Mouse (Mus musculus): ENCODE measurements around the gene Txlnb. TPM values are rescaled to one million over a fixed set of nuclear protein-coding genes. Genes with fewer than 3 reads are reported as not detected.
A peak's percentile ranks its signal among the peaks of the same experiment; 100 is the strongest.
"Not testable (repeated sequence)": the region's sequence is repeated elsewhere in the genome, so short reads cannot be mapped to it uniquely, and the experiment has no call there.

Txlnb gene
- total RNA-seq (2021) = under 1 TPM; 0.34 to 0.39 TPM

GRCm38 (mm10) chr10:17795767-17796631, at the start of gene Txlnb:
Txlnb (plus strand) TSS chr10:17796226.
- peak; percentile 59 to 85 for DNase-seq (ENCODE audit: low spot score in 2 of 2)
- intact Hi-C loops (cut with DNase I) = loop anchor here (5.0 kb wide), 1 partner anchor 41 kb away; no protein-coding TSS in a partner anchor

- intact Hi-C loops (cut with DNase I) = no loop called here
- no peak for DNase-seq (ENCODE audit: low spot score in 2 of 2)
Measured at GRCm38 (mm10) chr10:17752478-17752877, 43.5 kb upstream of the Txlnb start.

- intact Hi-C loops (cut with DNase I) = no loop called here
- no peak for DNase-seq (ENCODE audit: low spot score in 2 of 2)
Measured at GRCm38 (mm10) chr10:17759772-17760171, 36.3 kb upstream of the Txlnb start.

GRCm38 (mm10) chr10:17760750-17761613, 35.0 kb upstream of the Txlnb start:
- no peak for DNase-seq (ENCODE audit: low spot score in 2 of 2)
- intact Hi-C loops (cut with DNase I) = no loop called here

GRCm38 (mm10) chr10:17761652-17762051, 34.4 kb upstream of the Txlnb start:
- intact Hi-C loops (cut with DNase I) = no loop called here
- DNase-seq (ENCODE audit: low spot score in 2 of 2) = no peak

GRCm38 (mm10) chr10:17762946-17763345, 33.1 kb upstream of the Txlnb start:
- intact Hi-C loops (cut with DNase I) = no loop called here
- no peak for DNase-seq (ENCODE audit: low spot score in 2 of 2)

GRCm38 (mm10) chr10:17769856-17770255, 26.2 kb upstream of the Txlnb start:
- no peak for DNase-seq (ENCODE audit: low spot score in 2 of 2)
- intact Hi-C loops (cut with DNase I) = no loop called here

GRCm38 (mm10) chr10:17772364-17772763, 23.7 kb upstream of the Txlnb start:
- intact Hi-C loops (cut with DNase I) = no loop called here
- DNase-seq (ENCODE audit: low spot score in 2 of 2) = no peak

- no peak for DNase-seq (ENCODE audit: low spot score in 2 of 2)
- intact Hi-C loops (cut with DNase I) = no loop called here
Measured at GRCm38 (mm10) chr10:17774366-17774765, 21.7 kb upstream of the Txlnb start.

- intact Hi-C loops (cut with DNase I) = no loop called here
- DNase-seq (ENCODE audit: low spot score in 2 of 2) = no peak
Measured at GRCm38 (mm10) chr10:17775079-17775478, 20.9 kb upstream of the Txlnb start.

GRCm38 (mm10) chr10:17776684-17777083, 19.3 kb upstream of the Txlnb start:
- intact Hi-C loops (cut with DNase I) = not testable (repeated sequence)

GRCm38 (mm10) chr10:17786771-17787170, 9.3 kb upstream of the Txlnb start:
- DNase-seq (ENCODE audit: low spot score in 2 of 2) = no peak
- intact Hi-C loops (cut with DNase I) = no loop called here

More at GRCm38 (mm10) chr10:17776684-17777083, 19.3 kb upstream of the Txlnb start:
- DNase-seq (ENCODE audit: low spot score in 2 of 2) = not testable (repeated sequence)

GRCm38 (mm10) chr10:17787938-17788337, 8.1 kb upstream of the Txlnb start:
- no peak for DNase-seq (ENCODE audit: low spot score in 2 of 2)
- intact Hi-C loops (cut with DNase I) = no loop called here

GRCm38 (mm10) chr10:17788347-17788746, 7.7 kb upstream of the Txlnb start:
- intact Hi-C loops (cut with DNase I) = no loop called here

GRCm38 (mm10) chr10:17793926-17794325, 2.1 kb upstream of the Txlnb start:
- intact Hi-C loops (cut with DNase I) = no loop called here
- DNase-seq (ENCODE audit: low spot score in 2 of 2) = no peak

More at GRCm38 (mm10) chr10:17788347-17788746, 7.7 kb upstream of the Txlnb start:
- DNase-seq (ENCODE audit: low spot score in 2 of 2) = no peak

- DNase-seq (ENCODE audit: low spot score in 2 of 2) = no peak
Measured at GRCm38 (mm10) chr10:17794443-17794842, 1.6 kb upstream of the Txlnb start.

GRCm38 (mm10) chr10:17795227-17795626, 799 bp upstream of the Txlnb start:
- intact Hi-C loops (cut with DNase I) = loop anchor here (5.0 kb wide), 1 partner anchor 42 kb away; no protein-coding TSS in a partner anchor
- no peak for DNase-seq (ENCODE audit: low spot score in 2 of 2)

More at GRCm38 (mm10) chr10:17794443-17794842, 1.6 kb upstream of the Txlnb start:
- intact Hi-C loops (cut with DNase I) = no loop called here

GRCm38 (mm10) chr10:17796846-17797631, 1.0 kb downstream of the Txlnb start:
- DNase-seq (ENCODE audit: low spot score in 2 of 2) = no peak
- intact Hi-C loops (cut with DNase I) = loop anchor here (5.0 kb wide), 1 partner anchor 40 kb away; no protein-coding TSS in a partner anchor

GRCm38 (mm10) chr10:17797681-17798080, 1.7 kb downstream of the Txlnb start:
- DNase-seq (ENCODE audit: low spot score in 2 of 2) = no peak
- intact Hi-C loops (cut with DNase I) = loop anchor here (5.0 kb wide), 1 partner anchor 40 kb away; no protein-coding TSS in a partner anchor
